Mouse (Mus musculus): ENCODE measurements around the gene Vps13c.

Vps13c gene

GRCm38 (mm10) chr9:67831359-67832045, 8.7 kb upstream of the Vps13c start:
- no peak for DNase-seq

GRCm38 (mm10) chr9:67832046-67832605, 8.1 kb upstream of the Vps13c start, which contains the start of gene C2cd4a:
Gene C2cd4a, minus strand, starts transcription at chr9:67832330.
- no peak for DNase-seq

- no peak for DNase-seq
These were observed 5.7 kb upstream of the Vps13c start for GRCm38 (mm10) chr9:67834535-67834934.

- no peak for DNase-seq
These were observed 2.9 kb upstream of the Vps13c start for GRCm38 (mm10) chr9:67837311-67837710.

- no peak for DNase-seq
These were observed 2.6 kb downstream of the Vps13c start for GRCm38 (mm10) chr9:67842797-67843196.

GRCm38 (mm10) chr9:67845012-67845411, 4.8 kb downstream of the Vps13c start:
- DNase-seq, result no peak

- DNase-seq, result peak; percentile 60
These were observed 5.5 kb downstream of the Vps13c start for GRCm38 (mm10) chr9:67845648-67846047.

- no peak for DNase-seq
These were observed 5.9 kb downstream of the Vps13c start for GRCm38 (mm10) chr9:67846089-67846488.

- DNase-seq, result no peak
These were observed 7.4 kb downstream of the Vps13c start for GRCm38 (mm10) chr9:67847606-67848005.

- no peak for DNase-seq
These were observed 9.2 kb downstream of the Vps13c start for GRCm38 (mm10) chr9:67849397-67849796.

GRCm38 (mm10) chr9:67849846-67850245, 9.7 kb downstream of the Vps13c start:
- no peak for DNase-seq

GRCm38 (mm10) chr9:67851150-67851549, 11.0 kb downstream of the Vps13c start:
- no peak for DNase-seq

- DNase-seq, result no peak
These were observed 20.1 kb downstream of the Vps13c start for GRCm38 (mm10) chr9:67860273-67860672.

GRCm38 (mm10) chr9:67863332-67863731, 23.1 kb downstream of the Vps13c start:
- no peak for DNase-seq

GRCm38 (mm10) chr9:67864011-67864410, 23.8 kb downstream of the Vps13c start:
- DNase-seq, result no peak

GRCm38 (mm10) chr9:67865411-67865810, 25.2 kb downstream of the Vps13c start:
- no peak for DNase-seq

- no peak for DNase-seq
These were observed 27.2 kb downstream of the Vps13c start for GRCm38 (mm10) chr9:67867411-67867810.

- DNase-seq, result no peak
These were observed 29.7 kb downstream of the Vps13c start for GRCm38 (mm10) chr9:67869691-67870450.

- DNase-seq, result no peak
These were observed 34.5 kb downstream of the Vps13c start for GRCm38 (mm10) chr9:67874522-67875222.

GRCm38 (mm10) chr9:67875337-67875736, 35.1 kb downstream of the Vps13c start:
- DNase-seq, result peak; percentile 33

- DNase-seq, result no peak
These were observed 37.0 kb downstream of the Vps13c start for GRCm38 (mm10) chr9:67877081-67877718.

- DNase-seq, result no peak
These were observed 38.1 kb downstream of the Vps13c start for GRCm38 (mm10) chr9:67878197-67878769.

All from cerebellum, adult 11 months (tissue).